Mouse (Mus musculus): ENCODE results near the gene Polrmt. TPM values are rescaled to one million over a fixed set of nuclear protein-coding genes. Genes with fewer than 3 reads are reported as not detected.
A peak's percentile ranks its signal among the peaks of the same experiment; 100 is the strongest.

Polrmt gene
- polyA plus RNA-seq, 1 experiment from 2014 or later, result 40.1 TPM

- peaks cover 9% of the 10 kb centered on the region for H3K4me1 ChIP-seq (replicated peaks; ENCODE audit: control insufficient read depth, insufficient read depth, low read length)
- peaks cover 57% of the 10 kb centered on the region for H3K27me3 ChIP-seq (replicated peaks; ENCODE audit: control insufficient read depth, insufficient read depth, low read length)
- ATAC-seq (replicated peaks; ENCODE audit: low FRiP score, low TSS enrichment, low read depth), result no peak
- H3K4me2 ChIP-seq (ENCODE audit: low read length), result no peak overlapping the region
- no peaks in the 10 kb centered on the region for H3K9me3 ChIP-seq (ENCODE audit: control insufficient read depth, low read length)
- peaks cover 21% of the 10 kb centered on the region for H3K36me3 ChIP-seq (ENCODE audit: control insufficient read depth, insufficient read depth, low read length)
- WGBS, result 59% methylated on average over 4 of the region's 4 CpGs
- DNase-seq (ENCODE audit: low spot score), result no peak
- H3K9ac ChIP-seq (ENCODE audit: low read length), result no peak overlapping the region
- no peak overlapping the region for H3K4me3 ChIP-seq (ENCODE audit: low read depth, low read length)
- H3K27ac ChIP-seq (ENCODE audit: low read depth), result no peak overlapping the region
Observed at GRCm38 (mm10) chr10:79714996-79715395, 31.4 kb downstream of the Polrmt start.

GRCm38 (mm10) chr10:79713163-79713562, 33.2 kb downstream of the Polrmt start:
- peaks cover 45% of the 10 kb centered on the region for H3K27me3 ChIP-seq (replicated peaks; ENCODE audit: control insufficient read depth, insufficient read depth, low read length)
- DNase-seq (ENCODE audit: low spot score) (no peak), ATAC-seq (replicated peaks; ENCODE audit: low FRiP score, low TSS enrichment, low read depth) (no peak)

GRCm38 (mm10) chr10:79712499-79713126, 33.8 kb downstream of the Polrmt start:
- 14% methylated on average over 5 of the region's 6 CpGs for WGBS
- Histone ChIP-seq H3K4me1 (replicated peaks; ENCODE audit: control insufficient read depth, insufficient read depth, low read length) (peaks cover 9% of the 10 kb centered on the region), H3K9me3 (ENCODE audit: control insufficient read depth, low read length) (no peaks in the 10 kb centered on the region), H3K4me3 (ENCODE audit: low read depth, low read length) (no peak overlapping the region), H3K4me2 (ENCODE audit: low read length) (no peak overlapping the region), H3K36me3 (ENCODE audit: control insufficient read depth, insufficient read depth, low read length) (peaks cover 38% of the 10 kb centered on the region), H3K9ac (ENCODE audit: low read length) (no peak overlapping the region), H3K27ac (ENCODE audit: low read depth) (no peak overlapping the region), H3K27me3 (replicated peaks; ENCODE audit: control insufficient read depth, insufficient read depth, low read length) (peaks cover 40% of the 10 kb centered on the region)
- peak; percentile 57 for ATAC-seq (replicated peaks; ENCODE audit: low FRiP score, low TSS enrichment, low read depth)
- peak; percentile 92 for DNase-seq (ENCODE audit: low spot score)

More at GRCm38 (mm10) chr10:79713163-79713562, 33.2 kb downstream of the Polrmt start:
- Histone ChIP-seq H3K36me3 (ENCODE audit: control insufficient read depth, insufficient read depth, low read length) (peaks cover 36% of the 10 kb centered on the region), H3K9ac (ENCODE audit: low read length) (no peak overlapping the region), H3K4me1 (replicated peaks; ENCODE audit: control insufficient read depth, insufficient read depth, low read length) (peaks cover 9% of the 10 kb centered on the region), H3K9me3 (ENCODE audit: control insufficient read depth, low read length) (no peaks in the 10 kb centered on the region), H3K27ac (ENCODE audit: low read depth) (no peak overlapping the region), H3K4me2 (ENCODE audit: low read length) (no peak overlapping the region), H3K4me3 (ENCODE audit: low read depth, low read length) (no peak overlapping the region)
- 46% methylated on average over 1 of the region's 1 CpGs for WGBS

- DNase-seq (ENCODE audit: low spot score), result peak; percentile 61
- H3K27ac ChIP-seq (ENCODE audit: low read depth), result no peak overlapping the region
- H3K9ac ChIP-seq (ENCODE audit: low read length), result no peak overlapping the region
- H3K4me1 ChIP-seq (replicated peaks; ENCODE audit: control insufficient read depth, insufficient read depth, low read length), result peaks cover 9% of the 10 kb centered on the region
- peaks cover 43% of the 10 kb centered on the region for H3K36me3 ChIP-seq (ENCODE audit: control insufficient read depth, insufficient read depth, low read length)
- WGBS, result 86% methylated on average over 1 of the region's 1 CpGs
- H3K4me2 ChIP-seq (ENCODE audit: low read length), result no peak overlapping the region
- peaks cover 34% of the 10 kb centered on the region for H3K27me3 ChIP-seq (replicated peaks; ENCODE audit: control insufficient read depth, insufficient read depth, low read length)
- ATAC-seq (replicated peaks; ENCODE audit: low FRiP score, low TSS enrichment, low read depth), result 0 out of 2 replicates have a peak, but pooled peaks have one; percentile 4
- H3K9me3 ChIP-seq (ENCODE audit: control insufficient read depth, low read length), result no peaks in the 10 kb centered on the region
- H3K4me3 ChIP-seq (ENCODE audit: low read depth, low read length), result no peak overlapping the region
Observed at GRCm38 (mm10) chr10:79712029-79712428, 34.4 kb downstream of the Polrmt start.

GRCm38 (mm10) chr10:79709307-79709706, 37.1 kb downstream of the Polrmt start:
- ATAC-seq (replicated peaks; ENCODE audit: low FRiP score, low TSS enrichment, low read depth), result no peak
- H3K4me3 ChIP-seq (ENCODE audit: low read depth, low read length), result no peak overlapping the region
- WGBS, result 72% methylated on average over 7 of the region's 7 CpGs

GRCm38 (mm10) chr10:79708668-79709067, 37.7 kb downstream of the Polrmt start:
- Histone ChIP-seq H3K4me2 (ENCODE audit: low read length) (no peak overlapping the region), H3K4me3 (ENCODE audit: low read depth, low read length) (no peak overlapping the region), H3K27me3 (replicated peaks; ENCODE audit: control insufficient read depth, insufficient read depth, low read length) (0 out of 2 replicates have a peak, but pooled peaks cover under 1% of the 10 kb centered on the region), H3K4me1 (replicated peaks; ENCODE audit: control insufficient read depth, insufficient read depth, low read length) (peaks cover 22% of the 10 kb centered on the region), H3K27ac (ENCODE audit: low read depth) (no peak overlapping the region), H3K9ac (ENCODE audit: low read length) (peak overlapping the region; percentile 10; the same call in 1 of the 2 replicates), H3K9me3 (ENCODE audit: control insufficient read depth, low read length) (no peaks in the 10 kb centered on the region), H3K36me3 (ENCODE audit: control insufficient read depth, insufficient read depth, low read length) (peaks cover 49% of the 10 kb centered on the region)
- no peak for DNase-seq (ENCODE audit: low spot score)
- ATAC-seq (replicated peaks; ENCODE audit: low FRiP score, low TSS enrichment, low read depth), result no peak
- 88% methylated on average over 21 of the region's 21 CpGs for WGBS

More at GRCm38 (mm10) chr10:79709307-79709706, 37.1 kb downstream of the Polrmt start:
- peaks cover 49% of the 10 kb centered on the region for H3K36me3 ChIP-seq (ENCODE audit: control insufficient read depth, insufficient read depth, low read length)
- H3K27me3 ChIP-seq (replicated peaks; ENCODE audit: control insufficient read depth, insufficient read depth, low read length), result peaks cover 7% of the 10 kb centered on the region; the same call in 1 of the 2 replicates
- no peak for DNase-seq (ENCODE audit: low spot score)
- no peak overlapping the region for H3K4me2 ChIP-seq (ENCODE audit: low read length)
- H3K27ac ChIP-seq (ENCODE audit: low read depth), result no peak overlapping the region
- H3K9ac ChIP-seq (ENCODE audit: low read length), result no peak overlapping the region
- peaks cover 22% of the 10 kb centered on the region for H3K4me1 ChIP-seq (replicated peaks; ENCODE audit: control insufficient read depth, insufficient read depth, low read length)
- H3K9me3 ChIP-seq (ENCODE audit: control insufficient read depth, low read length), result no peaks in the 10 kb centered on the region

- Histone ChIP-seq H3K4me1 (replicated peaks; ENCODE audit: control insufficient read depth, insufficient read depth, low read length) (peaks cover 22% of the 10 kb centered on the region), H3K4me2 (ENCODE audit: low read length) (no peak overlapping the region), H3K27ac (ENCODE audit: low read depth) (no peak overlapping the region), H3K4me3 (ENCODE audit: low read depth, low read length) (no peak overlapping the region), H3K36me3 (ENCODE audit: control insufficient read depth, insufficient read depth, low read length) (peaks cover 49% of the 10 kb centered on the region), H3K9me3 (ENCODE audit: control insufficient read depth, low read length) (no peaks in the 10 kb centered on the region), H3K9ac (ENCODE audit: low read length) (no peak overlapping the region), H3K27me3 (replicated peaks; ENCODE audit: control insufficient read depth, insufficient read depth, low read length) (no peaks in the 10 kb centered on the region)
- 65% methylated on average over 4 of the region's 4 CpGs for WGBS
- no peak for DNase-seq (ENCODE audit: low spot score)
- ATAC-seq (replicated peaks; ENCODE audit: low FRiP score, low TSS enrichment, low read depth), result no peak
Observed at GRCm38 (mm10) chr10:79707759-79708158, 38.6 kb downstream of the Polrmt start.

GRCm38 (mm10) chr10:79707162-79707561, 39.2 kb downstream of the Polrmt start:
- Histone ChIP-seq H3K4me2 (ENCODE audit: low read length) (no peak overlapping the region), H3K27ac (ENCODE audit: low read depth) (no peak overlapping the region), H3K27me3 (replicated peaks; ENCODE audit: control insufficient read depth, insufficient read depth, low read length) (no peaks in the 10 kb centered on the region), H3K36me3 (ENCODE audit: control insufficient read depth, insufficient read depth, low read length) (peaks cover 49% of the 10 kb centered on the region), H3K9me3 (ENCODE audit: control insufficient read depth, low read length) (no peaks in the 10 kb centered on the region), H3K4me1 (replicated peaks; ENCODE audit: control insufficient read depth, insufficient read depth, low read length) (peaks cover 22% of the 10 kb centered on the region), H3K4me3 (ENCODE audit: low read depth, low read length) (no peak overlapping the region), H3K9ac (ENCODE audit: low read length) (no peak overlapping the region)
- ATAC-seq (replicated peaks; ENCODE audit: low FRiP score, low TSS enrichment, low read depth), result no peak
- 81% methylated on average over 1 of the region's 1 CpGs for WGBS
- DNase-seq (ENCODE audit: low spot score), result no peak

Measured in intestine, embryonic 14.5 days (tissue).